Mouse (Mus musculus): ENCODE data around the gene Gpr156. TPM values are rescaled to one million over a fixed set of nuclear protein-coding genes. Genes with fewer than 3 reads are reported as not detected.
"Not testable (repeated sequence)": the region's sequence is repeated elsewhere in the genome, so short reads cannot be mapped to it uniquely, and the experiment has no call there.

The Gpr156 gene
- polyA plus RNA-seq, 1 experiment from 2014 or later = 0.02 TPM

DNA sequence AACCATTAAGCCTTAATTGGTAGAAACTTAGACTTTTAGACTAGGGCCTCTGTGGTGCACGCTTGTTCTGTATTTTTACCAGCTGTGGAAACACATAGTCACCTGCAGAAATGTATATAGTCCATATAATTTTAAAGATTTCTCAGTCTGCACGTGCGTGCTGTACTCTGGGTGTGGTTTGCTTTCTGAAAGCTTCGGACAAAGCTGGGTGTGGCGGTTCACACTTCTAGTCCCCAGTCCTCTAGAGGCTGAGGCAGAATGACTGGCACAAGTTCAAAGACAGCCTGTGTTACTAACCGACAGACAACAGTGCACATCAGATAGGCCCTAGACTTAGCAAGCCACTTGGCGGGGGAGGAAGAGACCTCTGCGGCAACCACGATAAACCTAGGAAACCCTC is 116.3 kb downstream of the Gpr156 start:
- no peaks in the 10 kb centered on the region for H3K36me3 ChIP-seq (replicated peaks; ENCODE audit: insufficient read depth, low read length)
- TF ChIP-seq CTCF (IDR thresholded peaks at IDR 0.05; ENCODE audit: low read depth) = no peak
- TF ChIP-seq EP300 (IDR thresholded peaks at IDR 0.05; ENCODE audit: low read depth) = no peak
- no peaks in the 10 kb centered on the region for H3K9me3 ChIP-seq (ENCODE audit: low read length)
- no peak overlapping the region for H3K9ac ChIP-seq (replicated peaks)
- DNase-seq = no peak
- H3K27ac ChIP-seq (ENCODE audit: low read depth) = no peak overlapping the region
- 84% methylated on average over 9 of the region's 9 CpGs for whole genome bisulfite sequencing (ENCODE audit: insufficient replicate concordance)
- no peak for ATAC-seq
- H3K27me3 ChIP-seq (ENCODE audit: insufficient read depth, low read length) = no peaks in the 10 kb centered on the region
- H3K4me1 ChIP-seq (ENCODE audit: insufficient read depth) = no peaks in the 10 kb centered on the region
- H3K4me3 ChIP-seq (ENCODE audit: low read depth, low read length) = no peak overlapping the region
- H3K4me2 ChIP-seq (ENCODE audit: low read depth, low read length) = no peak overlapping the region

DNA sequence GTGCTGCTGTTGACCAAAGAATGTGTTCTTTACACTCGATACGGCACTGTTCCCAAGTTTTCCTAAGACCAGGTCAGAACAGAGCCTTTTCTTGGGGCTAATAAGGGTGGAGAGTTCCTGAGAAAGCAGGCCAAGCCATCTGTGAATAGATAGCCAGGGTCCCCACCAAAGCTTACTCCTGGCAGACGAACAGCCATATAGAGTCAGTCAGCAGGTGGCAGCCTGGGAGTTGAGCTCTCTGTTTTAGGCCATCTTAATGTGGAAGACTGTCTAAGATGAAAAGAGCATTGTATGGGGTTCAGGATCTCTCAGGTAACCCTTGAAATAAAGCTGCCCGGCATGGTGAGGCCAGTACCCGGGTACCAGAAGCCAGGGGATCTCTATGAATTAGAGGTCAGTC is 116.8 kb downstream of the Gpr156 start:
- Histone ChIP-seq H3K9me3 (ENCODE audit: low read length) (no peaks in the 10 kb centered on the region), H3K36me3 (replicated peaks; ENCODE audit: insufficient read depth, low read length) (no peaks in the 10 kb centered on the region), H3K4me2 (ENCODE audit: low read depth, low read length) (no peak overlapping the region), H3K27ac (ENCODE audit: low read depth) (no peak overlapping the region), H3K4me3 (ENCODE audit: low read depth, low read length) (no peak overlapping the region), H3K9ac (replicated peaks) (no peak overlapping the region), H3K27me3 (ENCODE audit: insufficient read depth, low read length) (no peaks in the 10 kb centered on the region), H3K4me1 (ENCODE audit: insufficient read depth) (no peaks in the 10 kb centered on the region)
- TF ChIP-seq EP300 (IDR thresholded peaks at IDR 0.05; ENCODE audit: low read depth) (no peak), CTCF (IDR thresholded peaks at IDR 0.05; ENCODE audit: low read depth) (no peak; the same call in 1 of the 2 replicates)
- 69% methylated on average over 5 of the region's 5 CpGs for WGBS (ENCODE audit: insufficient replicate concordance)
- ATAC-seq (no peak), DNase-seq (no peak)

DNA sequence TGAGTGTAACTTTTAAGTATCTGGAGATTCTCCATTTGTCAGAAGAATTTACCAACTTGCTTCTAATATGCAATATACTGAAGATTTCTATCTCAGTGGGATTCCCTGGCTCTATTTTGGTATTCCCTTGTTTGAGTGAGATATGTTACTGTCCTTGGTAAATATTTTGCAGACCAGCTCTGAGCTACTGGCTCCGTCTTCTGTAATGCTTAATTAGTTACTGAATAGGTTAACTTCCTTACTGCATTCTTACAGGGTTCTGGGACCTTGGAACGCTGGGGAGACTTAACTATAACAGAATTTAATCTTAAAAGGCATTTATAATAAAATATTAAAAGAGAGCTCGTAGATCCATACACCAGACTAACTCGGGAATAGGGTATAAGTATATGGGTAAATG is 121.8 kb downstream of the Gpr156 start:
- not testable (repeated sequence) for ATAC-seq; H3K4me3 ChIP-seq (ENCODE audit: low read depth, low read length); DNase-seq; H3K27ac ChIP-seq (ENCODE audit: low read depth); H3K9me3 ChIP-seq (ENCODE audit: low read length); H3K9ac ChIP-seq (replicated peaks); H3K27me3 ChIP-seq (ENCODE audit: insufficient read depth, low read length); H3K36me3 ChIP-seq (replicated peaks; ENCODE audit: insufficient read depth, low read length); H3K4me1 ChIP-seq (ENCODE audit: insufficient read depth); H3K4me2 ChIP-seq (ENCODE audit: low read depth, low read length)
- WGBS (ENCODE audit: insufficient replicate concordance) = 71% methylated on average over 4 of the region's 4 CpGs

DNA sequence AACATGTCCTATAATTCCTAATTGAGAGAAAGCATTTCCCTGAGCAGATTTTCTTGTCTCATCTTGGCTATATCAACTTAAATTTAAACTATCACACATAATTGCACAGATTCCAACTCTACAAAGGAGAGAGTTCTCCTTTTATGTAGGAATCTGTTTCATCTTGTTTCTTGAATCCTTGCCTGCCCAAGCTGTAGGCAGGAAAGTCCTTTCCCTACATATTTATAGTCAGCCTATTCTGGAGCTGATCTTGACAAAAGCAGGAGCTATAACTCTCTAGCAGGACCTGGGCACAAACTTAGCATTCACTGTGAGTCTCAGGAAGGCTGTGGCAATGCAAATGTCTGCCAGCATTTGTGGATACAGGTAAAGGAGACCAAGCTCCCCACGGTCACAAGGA is 125.9 kb downstream of the Gpr156 start:
- H3K36me3 ChIP-seq (replicated peaks; ENCODE audit: insufficient read depth, low read length) = no peaks in the 10 kb centered on the region
- 73% methylated on average over 1 of the region's 1 CpGs for WGBS (ENCODE audit: insufficient replicate concordance)
- DNase-seq (no peak), ATAC-seq (no peak)
- no peak overlapping the region for H3K4me2 ChIP-seq (ENCODE audit: low read depth, low read length)
- no peak overlapping the region for H3K27ac ChIP-seq (ENCODE audit: low read depth)
- TF ChIP-seq EP300 (IDR thresholded peaks at IDR 0.05; ENCODE audit: low read depth) = no peak
- TF ChIP-seq CTCF (IDR thresholded peaks at IDR 0.05; ENCODE audit: low read depth) = no peak
- no peaks in the 10 kb centered on the region for H3K27me3 ChIP-seq (ENCODE audit: insufficient read depth, low read length)
- H3K9me3 ChIP-seq (ENCODE audit: low read length) = no peaks in the 10 kb centered on the region
- H3K4me1 ChIP-seq (ENCODE audit: insufficient read depth) = no peaks in the 10 kb centered on the region
- no peak overlapping the region for H3K9ac ChIP-seq (replicated peaks)
- H3K4me3 ChIP-seq (ENCODE audit: low read depth, low read length) = no peak overlapping the region

DNA sequence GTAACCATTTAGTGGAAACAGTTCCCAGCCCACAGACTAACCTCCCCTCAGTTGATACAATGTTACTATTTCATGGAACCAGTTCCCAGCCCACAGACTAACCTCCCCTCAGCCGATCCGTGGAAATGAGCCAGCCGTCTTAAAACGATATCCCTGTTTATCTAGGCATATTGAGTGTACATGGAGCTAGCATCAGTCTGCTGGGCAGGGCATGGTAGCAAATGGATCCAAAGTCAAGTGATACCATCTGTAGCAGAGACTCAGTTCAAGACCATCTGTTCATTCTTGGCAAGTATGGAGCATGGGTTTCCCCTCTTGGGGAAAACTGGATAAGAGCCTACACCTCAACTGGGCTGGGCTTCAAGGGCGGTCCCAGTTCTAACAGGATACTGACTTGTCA is 128.3 kb downstream of the Gpr156 start:
- H3K9me3 ChIP-seq (ENCODE audit: low read length) = no peaks in the 10 kb centered on the region
- ATAC-seq = no peak
- H3K27ac ChIP-seq (ENCODE audit: low read depth) = no peak overlapping the region
- no peaks in the 10 kb centered on the region for H3K36me3 ChIP-seq (replicated peaks; ENCODE audit: insufficient read depth, low read length)
- no peak for DNase-seq
- TF ChIP-seq EP300 (IDR thresholded peaks at IDR 0.05; ENCODE audit: low read depth) = no peak
- TF ChIP-seq CTCF (IDR thresholded peaks at IDR 0.05; ENCODE audit: low read depth) = no peak
- H3K27me3 ChIP-seq (ENCODE audit: insufficient read depth, low read length) = no peaks in the 10 kb centered on the region
- H3K4me1 ChIP-seq (ENCODE audit: insufficient read depth) = no peaks in the 10 kb centered on the region
- no peak overlapping the region for H3K9ac ChIP-seq (replicated peaks)
- H3K4me3 ChIP-seq (ENCODE audit: low read depth, low read length) = no peak overlapping the region
- WGBS (ENCODE audit: insufficient replicate concordance) = 81% methylated on average over 5 of the region's 5 CpGs
- no peak overlapping the region for H3K4me2 ChIP-seq (ENCODE audit: low read depth, low read length)

DNA sequence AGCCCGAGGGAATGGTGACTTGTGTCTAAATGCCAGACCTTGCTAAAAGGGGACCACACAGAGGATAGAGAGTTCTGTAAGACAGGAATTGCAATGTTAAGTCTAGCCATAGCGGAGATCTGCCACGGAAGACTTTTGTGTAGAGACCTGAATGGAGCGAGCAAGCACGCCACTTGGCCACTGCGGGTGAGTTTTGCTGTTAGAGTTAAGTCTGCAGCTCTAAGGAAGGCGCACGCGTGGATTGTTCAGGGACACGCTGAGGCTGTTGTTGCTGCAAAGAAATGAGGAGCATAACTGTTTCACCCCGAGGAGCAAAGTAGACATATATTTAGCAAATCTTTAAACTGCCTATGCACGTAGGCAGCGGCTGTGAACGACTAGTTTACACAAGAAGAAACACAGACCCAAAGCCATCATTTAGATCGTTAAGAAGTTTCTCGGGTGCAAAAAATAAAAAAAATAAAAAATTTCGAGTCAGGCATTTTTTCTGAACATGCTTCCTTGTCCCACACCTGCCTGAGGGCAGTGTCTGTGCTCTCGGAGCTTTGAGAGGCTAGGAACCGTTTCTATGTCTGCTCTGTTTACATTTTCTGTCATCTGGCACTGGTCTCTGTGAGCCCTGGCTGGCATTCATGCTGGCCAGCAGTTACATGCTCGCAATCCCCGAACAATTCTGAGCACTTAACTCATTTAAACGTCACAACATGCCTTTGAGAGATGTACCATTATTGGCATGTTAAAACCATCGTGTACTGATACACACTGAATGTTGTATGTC is 131.7 kb downstream of the Gpr156 start:
- Histone ChIP-seq H3K4me1 (ENCODE audit: insufficient read depth) (no peaks in the 10 kb centered on the region), H3K4me2 (ENCODE audit: low read depth, low read length) (no peak overlapping the region), H3K36me3 (replicated peaks; ENCODE audit: insufficient read depth, low read length) (no peaks in the 10 kb centered on the region), H3K27ac (ENCODE audit: low read depth) (no peak overlapping the region), H3K4me3 (ENCODE audit: low read depth, low read length) (no peak overlapping the region), H3K9ac (replicated peaks) (no peak overlapping the region), H3K9me3 (ENCODE audit: low read length) (no peaks in the 10 kb centered on the region), H3K27me3 (ENCODE audit: insufficient read depth, low read length) (no peaks in the 10 kb centered on the region)
- TF ChIP-seq CTCF (IDR thresholded peaks at IDR 0.05; ENCODE audit: low read depth) = no peak
- no peak for TF ChIP-seq EP300 (IDR thresholded peaks at IDR 0.05; ENCODE audit: low read depth)
- no peak for DNase-seq
- WGBS (ENCODE audit: insufficient replicate concordance) = 69% methylated on average over 23 of the region's 23 CpGs
- no peak for ATAC-seq

Other genes starting within 250 kb of the Gpr156 start
- gene Fstl1, start 139.6 kb upstream of the Gpr156 start, polyA plus RNA-seq (2015; fragmentation: Nextera tagmentation; extraction: Ambion mirVana) = 14.9 and 15.5 TPM in 2 replicates
- gene Gm36028, start 55.4 kb upstream of the Gpr156 start, polyA plus RNA-seq (2015; fragmentation: Nextera tagmentation; extraction: Ambion mirVana) = 0.09 TPM in 1 of 2 replicates, not detected in the other
- 10.8 and 11.6 TPM in 2 replicates for gene Lrrc58, start 48.1 kb upstream of the Gpr156 start, polyA plus RNA-seq (2015; fragmentation: Nextera tagmentation; extraction: Ambion mirVana)
- 9.9 and 10.8 TPM in 2 replicates for gene Gsk3b, start 172.5 kb downstream of the Gpr156 start, polyA plus RNA-seq (2015; fragmentation: Nextera tagmentation; extraction: Ambion mirVana)

Measured in liver, postnatal 0 days (tissue).